Mouse (Mus musculus) heart, postnatal 25 days (tissue): ENCODE measurements around the gene Clic4. TPM values are rescaled to one million over a fixed set of nuclear protein-coding genes. Genes with fewer than 3 reads are reported as not detected.

ENCODE experiments used
- DNase-seq: peaks from one replicate; pipeline ENCODE4 v3.0.0; 2022; ENCODE audit warnings: low spot score
- intact Hi-C: fragments of 180-260 bp; cut with DNase I; formaldehyde crosslinking; loops from one replicate; pipeline ENCODE4 v1.15.1; 2025
- total RNA-seq, 2 experiments: library from RNA; stranded (reverse); gene quantifications; 2 replicates each; pipeline ENCODE4 v1.2.3; 2021

The Clic4 gene
- 100 to 1,000 TPM; 249 to 269 TPM for total RNA-seq

DNA sequence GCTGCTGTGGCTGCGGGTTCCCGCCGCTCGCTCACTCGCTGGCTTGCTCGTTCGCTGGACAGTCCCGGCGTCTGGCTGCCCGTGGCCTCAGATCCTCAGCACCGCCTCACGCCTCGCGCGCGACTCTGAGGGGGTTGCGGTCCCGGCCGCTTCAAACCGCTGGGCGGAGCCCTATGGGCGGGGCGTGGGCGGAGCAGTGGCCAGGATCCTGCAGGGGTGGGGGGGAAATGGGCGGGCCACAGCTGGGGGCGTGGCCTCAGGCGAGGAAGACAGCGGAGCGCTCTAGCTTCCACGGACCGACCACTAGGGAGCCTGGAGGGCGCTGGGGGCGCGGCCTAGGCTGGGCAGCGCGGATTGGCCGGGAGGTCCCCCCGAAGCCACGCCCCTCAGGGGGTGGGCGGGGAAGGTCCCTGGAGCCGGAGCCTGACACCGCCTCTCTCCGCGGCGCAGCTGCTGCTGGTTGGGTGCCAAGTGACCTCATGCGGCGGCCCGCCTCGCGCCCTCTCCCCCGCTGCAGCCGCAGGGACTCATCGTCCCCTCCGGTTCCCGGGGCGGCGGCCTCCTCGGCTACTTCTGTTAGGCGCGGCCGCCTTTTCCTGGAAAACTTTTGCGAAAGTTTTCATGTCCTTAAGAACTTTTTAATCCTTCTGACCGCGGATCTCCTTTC lies at the start of gene Clic4:
Gene Clic4, minus strand, starts transcription at position 175 of the 667 bp plus-strand sequence.
- intact Hi-C loops = no loop called here
- peak; percentile 99 for DNase-seq

DNA sequence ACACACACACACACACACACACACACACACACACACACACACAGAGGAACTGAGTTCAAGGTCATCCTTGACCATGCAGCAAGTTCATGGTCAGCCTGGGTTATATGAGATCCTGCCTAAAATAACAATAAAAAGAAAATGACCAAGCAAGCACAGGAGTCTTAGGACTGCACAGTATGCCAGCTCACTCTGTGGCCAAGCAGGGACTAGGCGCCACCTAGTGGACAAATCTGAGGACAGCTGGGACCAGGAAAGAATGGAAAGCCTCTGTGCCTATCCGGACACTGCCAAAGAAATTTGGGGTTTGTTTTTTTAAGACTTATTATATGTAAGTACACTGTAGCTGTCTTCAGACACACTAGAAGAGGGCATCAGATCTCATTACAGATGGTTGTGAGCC lies 45.4 kb upstream of the Clic4 start:
- intact Hi-C loops = loop anchor here (1.0 to 5.0 kb wide), 3 partner anchors 99 to 371 kb away; no protein-coding TSS in a partner anchor
- peak; percentile 43 for DNase-seq

DNA sequence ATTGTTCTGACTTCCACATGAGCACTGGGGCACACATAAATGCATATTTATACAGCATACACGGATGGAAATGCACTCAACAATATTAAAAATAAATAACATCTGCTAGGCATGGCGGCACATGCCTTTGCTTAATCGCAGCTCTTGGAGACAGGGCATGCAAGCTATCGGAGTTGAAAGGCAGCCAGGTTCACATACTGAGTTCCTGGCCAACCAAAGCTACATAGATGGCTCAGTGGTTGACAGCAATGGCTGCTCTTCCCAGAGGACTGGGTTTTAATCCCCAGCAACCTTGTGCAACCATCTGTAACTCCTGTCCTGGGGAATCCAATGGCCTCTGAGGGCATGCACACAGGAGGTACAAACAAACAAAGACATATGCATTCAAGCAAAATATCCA lies 44.9 kb upstream of the Clic4 start:
- intact Hi-C loops = loop anchor here (5.0 kb wide), 2 partner anchors 165 to 370 kb away; no protein-coding TSS in a partner anchor
- no peak for DNase-seq

DNA sequence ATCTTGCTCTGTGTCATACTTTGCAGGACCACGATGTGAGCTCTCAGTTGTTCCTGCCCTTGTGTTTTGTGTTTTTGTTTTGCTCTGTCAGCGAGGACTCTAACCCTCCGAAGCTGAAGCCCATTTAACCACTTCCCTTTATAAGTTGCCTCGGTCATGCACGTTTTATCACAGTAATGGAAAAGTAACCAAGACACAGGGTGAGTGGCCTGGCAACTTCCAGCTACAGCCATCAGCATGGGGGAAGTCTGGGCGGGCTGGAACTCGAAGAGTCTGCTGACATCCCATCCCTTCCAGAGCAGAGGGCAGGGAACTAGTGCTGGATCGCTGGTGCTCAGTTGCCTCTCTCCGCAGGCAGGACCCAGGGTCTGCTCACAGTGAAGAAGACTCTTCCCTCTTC lies 42.7 kb upstream of the Clic4 start:
- no peak for DNase-seq
- intact Hi-C loops = loop anchor here (5.0 kb wide), 2 partner anchors 163 to 368 kb away; no protein-coding TSS in a partner anchor

DNA sequence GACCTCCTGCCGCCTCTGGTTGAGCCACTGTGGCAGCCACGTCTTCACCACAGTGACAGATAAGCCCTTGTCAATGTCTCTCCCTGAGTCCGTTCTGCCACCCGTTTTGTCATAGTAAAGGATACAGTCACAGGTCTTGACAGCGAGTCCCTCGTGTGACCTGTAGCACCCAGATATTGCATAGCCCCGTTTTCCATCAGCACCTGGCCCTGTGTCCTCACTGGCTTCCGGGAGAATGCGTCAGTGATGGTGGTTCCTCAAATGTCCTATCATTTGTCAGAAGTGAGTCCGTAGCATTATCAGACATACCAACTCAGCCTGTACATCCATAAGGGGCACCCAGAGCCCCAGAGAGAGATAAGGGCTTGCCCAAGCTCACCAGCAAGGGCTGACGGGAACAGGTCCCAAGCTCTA lies 41.8 kb upstream of the Clic4 start:
- no peak for DNase-seq
- intact Hi-C loops = no loop called here

DNA sequence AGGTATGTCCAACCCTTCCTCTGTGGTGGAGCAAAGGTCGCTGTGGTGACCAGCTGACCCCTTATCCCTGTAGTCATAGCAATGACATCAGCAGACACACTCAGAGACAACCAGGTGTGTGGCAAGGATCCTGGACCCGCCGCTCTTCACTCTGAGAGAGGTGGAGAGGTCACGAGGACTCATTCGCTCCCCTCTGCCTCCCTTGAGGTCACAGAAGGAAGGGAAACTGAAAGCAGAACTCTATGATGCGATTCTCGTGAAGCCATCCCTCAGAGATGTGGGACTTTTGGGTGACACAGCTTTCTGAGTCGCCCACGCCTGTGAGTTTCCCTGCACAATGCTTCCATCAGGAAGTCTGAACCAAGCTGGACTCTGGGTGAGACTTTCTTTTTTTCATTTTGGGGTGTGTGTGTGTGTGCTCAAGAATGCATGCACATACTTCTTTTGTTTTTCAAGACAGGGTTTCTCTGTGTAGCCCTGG lies 41.2 kb upstream of the Clic4 start:
- intact Hi-C loops = loop anchor here (1.0 kb wide), 1 partner anchor 42 kb away; no protein-coding TSS in a partner anchor
- DNase-seq = no peak

DNA sequence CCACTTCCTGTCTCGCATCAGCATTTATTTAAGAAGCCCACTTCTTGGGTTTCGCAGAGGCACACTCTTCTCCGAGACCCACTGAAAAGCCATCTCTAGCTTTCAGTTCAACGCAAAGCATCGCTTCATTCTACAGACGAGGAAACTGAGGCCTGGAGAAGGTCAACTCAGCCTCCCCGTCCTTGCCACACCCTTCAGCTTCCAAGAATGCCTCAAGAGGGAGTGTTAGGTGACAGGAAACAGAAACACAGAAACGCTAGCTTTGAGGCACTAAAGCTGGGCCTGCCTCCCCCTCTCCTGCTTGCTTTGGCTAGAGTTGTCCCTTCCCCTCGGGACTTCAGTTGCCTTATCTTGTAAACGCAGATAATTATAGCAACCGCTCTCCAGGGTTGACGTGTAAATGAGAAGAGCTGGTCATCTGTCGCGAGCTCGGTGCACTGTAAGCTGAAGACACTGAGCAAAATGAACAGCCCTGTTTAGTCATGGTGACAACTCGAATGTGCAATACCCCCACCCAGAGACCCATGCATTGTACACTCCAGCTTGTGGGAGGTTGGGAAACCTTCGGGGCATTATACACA lies 40.6 kb upstream of the Clic4 start:
- intact Hi-C loops = loop anchor here (1.0 kb wide), 1 partner anchor 42 kb away; no protein-coding TSS in a partner anchor
- DNase-seq = peak; percentile 56

DNA sequence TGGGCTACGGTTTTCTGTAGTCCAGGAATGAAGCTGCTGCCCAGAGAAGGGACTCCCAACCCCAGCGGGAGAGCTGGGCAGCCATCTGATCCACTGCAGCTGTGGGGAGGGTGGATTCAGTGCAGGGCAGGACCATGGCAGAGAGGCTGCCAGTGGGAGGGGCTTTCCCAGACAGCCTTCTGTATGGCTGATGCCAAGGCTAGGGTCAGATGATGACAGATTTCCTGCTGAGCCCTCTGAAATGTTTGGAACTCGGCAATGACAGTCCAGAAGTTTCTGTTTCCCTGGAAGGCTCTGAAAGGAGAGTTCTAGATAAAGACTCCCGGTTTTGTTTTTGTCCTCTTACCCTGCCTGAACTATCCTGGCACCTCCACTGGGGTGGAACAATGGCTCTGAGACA lies 40.1 kb upstream of the Clic4 start:
- intact Hi-C loops = loop anchor here (1.0 kb wide), 1 partner anchor 41 kb away; no protein-coding TSS in a partner anchor
- DNase-seq = peak; percentile 78

DNA sequence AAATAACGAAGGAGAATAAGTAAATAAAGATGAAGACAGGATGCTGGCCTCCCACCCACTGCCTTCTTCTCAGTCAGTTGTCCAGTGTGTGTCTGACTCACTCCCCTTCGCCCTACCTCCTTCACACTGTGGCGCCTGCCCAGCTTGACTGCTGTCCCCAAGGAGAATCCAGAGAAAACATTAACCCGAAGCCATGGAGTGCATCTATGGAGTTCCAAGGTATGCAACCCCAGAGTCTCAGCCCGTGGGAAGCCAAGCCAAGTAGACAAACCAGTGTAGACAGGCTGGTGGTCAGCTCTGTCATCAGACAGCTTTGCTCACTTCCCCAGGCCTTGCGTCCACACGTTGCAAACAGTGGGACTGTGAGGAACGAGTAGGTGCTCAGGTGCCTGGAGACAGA lies 37.8 kb upstream of the Clic4 start:
- intact Hi-C loops = no loop called here
- DNase-seq = no peak

DNA sequence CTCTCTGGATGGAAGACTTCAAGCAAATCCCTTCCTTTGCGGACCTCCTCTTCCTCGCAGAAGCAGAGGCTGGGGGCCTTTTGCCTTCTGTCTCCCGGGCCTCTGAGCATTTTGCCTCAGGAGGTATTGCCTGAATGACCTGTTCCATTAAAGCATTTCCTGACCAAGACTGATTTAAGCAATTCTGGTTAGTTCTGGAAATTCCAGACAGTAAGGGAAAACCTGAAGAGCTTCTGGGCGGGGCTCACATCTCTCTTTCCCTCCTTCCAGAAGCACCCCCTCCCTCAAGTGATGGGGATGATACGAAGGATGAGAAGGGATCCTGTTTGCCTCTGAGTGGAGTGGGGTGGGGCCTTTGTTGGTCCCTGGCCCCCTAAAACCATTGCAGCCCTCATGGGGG lies 37.1 kb upstream of the Clic4 start:
- intact Hi-C loops = no loop called here
- DNase-seq = no peak

DNA sequence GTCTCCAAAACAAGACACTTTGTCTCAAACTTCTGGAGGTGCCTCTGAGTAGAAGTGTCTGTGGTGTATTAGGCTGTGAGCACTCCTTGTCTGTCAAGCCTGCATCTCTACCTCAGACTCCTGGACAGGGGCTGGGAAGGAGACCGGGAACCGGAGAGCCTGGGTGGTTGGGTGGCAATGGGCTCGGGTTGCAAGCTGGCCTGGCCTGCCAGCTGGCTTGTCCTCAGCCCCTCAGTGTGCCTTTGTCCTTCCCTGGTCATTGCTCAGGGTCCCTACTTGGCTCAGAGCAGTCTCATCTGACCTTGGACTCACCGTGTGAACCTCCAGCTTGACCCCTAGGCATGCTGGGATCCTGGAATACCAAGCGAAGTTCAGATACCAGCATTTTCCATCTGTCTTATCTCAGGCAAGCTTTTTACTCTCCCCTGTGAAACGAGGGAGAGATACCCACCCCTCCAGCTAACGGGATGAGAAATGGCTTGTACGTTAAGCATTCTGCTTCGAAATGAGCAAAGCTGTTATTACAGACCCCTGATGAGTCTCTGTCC lies 36.6 kb upstream of the Clic4 start:
- intact Hi-C loops = no loop called here

DNA sequence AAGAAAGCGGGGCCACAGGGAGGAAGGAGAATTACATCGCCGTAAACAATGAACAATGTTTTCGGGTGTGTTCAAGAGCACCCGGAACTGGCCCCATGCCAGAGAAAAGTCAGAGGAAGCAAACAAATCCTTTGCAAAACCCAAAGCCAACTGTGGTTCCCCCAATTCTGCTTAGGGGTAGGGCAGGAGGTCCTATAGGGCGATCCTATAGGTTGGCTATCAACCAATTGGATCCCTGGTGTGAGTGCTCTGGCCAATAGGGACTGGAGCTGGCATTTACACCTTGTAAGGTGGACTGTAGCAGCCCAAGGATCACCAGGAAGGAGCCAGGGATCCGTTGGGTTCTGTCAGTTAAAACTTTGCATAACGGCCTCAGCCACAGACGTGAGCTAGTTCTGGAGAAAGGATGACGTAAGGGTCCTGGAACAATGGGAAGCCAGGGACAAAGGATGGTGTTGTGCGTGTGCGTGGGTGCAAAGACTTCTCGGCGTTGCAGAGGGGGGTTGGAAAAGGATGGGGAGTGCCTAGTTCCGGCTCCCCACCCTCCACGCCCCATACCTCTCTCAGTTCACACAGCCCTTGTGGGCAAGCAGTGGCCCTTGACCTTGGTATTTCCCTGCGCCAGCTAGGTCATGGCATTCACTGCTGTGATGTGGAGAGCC lies 34.5 kb upstream of the Clic4 start:
- DNase-seq = no peak
- intact Hi-C loops = no loop called here

More for the DNA sequence above, 36.6 kb upstream of the Clic4 start:
- no peak for DNase-seq

DNA sequence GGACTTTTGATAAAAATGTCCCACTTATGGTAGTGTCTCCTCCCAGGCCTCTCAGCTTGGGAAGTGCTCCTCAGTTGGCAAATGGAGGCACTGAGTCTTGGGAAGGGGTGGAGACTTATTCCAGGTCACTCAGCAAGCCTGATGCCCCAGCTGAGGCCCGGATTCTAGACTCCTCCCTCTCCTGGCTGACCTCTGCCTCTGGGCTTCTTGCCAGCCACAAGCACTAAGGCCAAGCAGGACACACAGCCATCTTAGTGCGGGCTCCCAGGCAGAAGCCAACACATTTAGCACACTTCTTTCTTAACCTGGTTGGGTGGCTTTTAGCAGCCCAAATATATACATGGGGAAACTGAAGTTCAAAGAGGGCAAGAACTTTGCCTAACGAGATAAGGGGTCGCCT lies 33.9 kb upstream of the Clic4 start:
- intact Hi-C loops = no loop called here
- peak; percentile 56 for DNase-seq

DNA sequence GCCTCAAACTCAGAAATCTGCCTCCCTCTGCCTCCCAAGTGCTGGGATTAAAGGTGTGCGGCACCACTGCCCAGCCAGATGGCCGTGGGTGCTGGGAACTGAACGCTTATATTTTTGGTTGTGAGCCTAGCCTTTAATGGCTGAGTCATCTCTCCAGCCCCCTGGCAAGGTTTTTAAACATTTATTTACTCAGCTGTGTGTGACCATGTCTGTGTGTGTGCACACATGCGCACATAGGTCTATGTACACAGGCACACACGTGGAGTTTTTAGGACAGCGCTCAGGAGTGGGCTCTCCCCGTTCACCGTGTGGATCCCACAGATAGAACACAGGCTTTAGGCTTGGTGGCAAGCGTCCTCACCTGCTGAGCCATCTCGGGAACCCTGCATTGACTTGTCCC lies 29.6 kb upstream of the Clic4 start:
- DNase-seq = no peak
- intact Hi-C loops = no loop called here

DNA sequence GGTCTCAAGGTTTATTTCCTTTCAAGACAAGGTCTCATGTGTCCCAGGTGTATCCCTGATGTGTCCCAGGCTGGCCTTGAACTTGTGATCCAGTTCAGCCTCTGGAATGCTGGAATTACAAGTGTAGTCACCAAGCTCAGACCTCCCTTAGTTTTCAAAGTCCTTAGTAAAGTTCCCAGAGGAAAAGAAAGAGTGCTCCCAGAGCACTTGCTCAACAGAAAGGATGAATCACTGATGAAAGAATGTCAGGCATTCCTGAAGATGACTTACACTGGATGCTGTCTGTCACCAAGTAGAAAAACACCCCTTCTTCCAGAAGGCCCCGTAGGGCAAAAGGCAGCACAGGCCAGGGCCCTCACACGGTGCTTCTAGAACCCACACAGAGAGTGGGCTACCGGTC lies 28.6 kb upstream of the Clic4 start:
- intact Hi-C loops = no loop called here
- no peak for DNase-seq

DNA sequence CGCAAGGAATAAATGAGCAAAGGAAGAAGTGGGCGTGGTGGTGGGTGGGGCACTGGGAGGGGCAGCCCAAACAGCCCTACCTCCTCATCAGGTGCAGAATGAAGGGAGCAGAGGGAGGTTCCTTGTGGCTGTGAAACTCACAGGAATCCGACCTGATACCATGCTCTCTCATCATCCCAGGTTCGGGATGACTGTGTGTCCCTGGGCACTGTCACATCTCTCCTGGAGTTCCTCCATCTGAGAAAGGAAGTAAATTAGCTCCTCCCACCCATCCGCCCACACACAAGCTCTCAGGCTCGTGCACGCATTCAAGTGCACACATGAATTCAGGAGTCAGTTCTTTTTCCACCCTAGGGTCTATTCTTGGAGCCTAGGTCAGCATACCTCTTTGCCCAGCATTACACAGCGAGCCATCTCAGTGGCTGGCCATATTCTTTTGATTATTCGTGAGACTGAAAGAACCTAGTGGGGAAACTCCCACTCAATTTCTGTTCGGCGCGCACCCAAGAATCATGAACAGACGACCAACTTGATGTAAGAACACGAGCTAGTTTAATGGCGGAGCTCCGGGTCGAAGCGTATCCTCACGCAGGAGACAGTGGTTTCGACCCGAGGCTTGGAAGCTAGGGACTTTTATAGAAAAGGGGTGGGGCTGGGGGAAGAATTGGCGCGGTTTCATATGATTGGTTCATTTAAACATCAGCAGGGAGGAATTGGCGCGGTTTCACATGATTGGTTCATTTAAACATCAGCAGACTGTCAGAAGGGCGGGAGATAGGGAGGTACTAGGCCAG lies 27.8 kb upstream of the Clic4 start:
- intact Hi-C loops = no loop called here
- DNase-seq = no peak

DNA sequence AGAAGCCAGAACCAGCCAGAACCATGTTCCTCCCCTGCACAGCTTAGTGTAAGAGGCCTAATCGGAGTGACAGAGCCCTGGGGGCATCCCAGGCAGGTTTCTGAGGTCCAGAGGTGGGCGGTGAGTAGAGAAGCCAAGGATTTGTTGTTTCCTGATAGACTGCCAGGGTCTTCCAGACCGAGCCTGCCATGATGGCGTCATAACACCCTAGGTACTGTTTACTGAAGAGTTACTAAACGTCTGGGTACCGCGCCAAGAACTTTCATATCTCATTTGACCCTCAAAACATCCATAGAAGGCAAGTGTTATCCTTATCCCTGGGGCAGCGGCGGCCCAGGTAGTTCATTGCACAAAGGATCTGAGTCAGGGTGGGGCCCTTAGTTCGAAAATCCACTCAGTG lies 26.1 kb upstream of the Clic4 start:
- intact Hi-C loops = no loop called here
- DNase-seq = no peak

DNA sequence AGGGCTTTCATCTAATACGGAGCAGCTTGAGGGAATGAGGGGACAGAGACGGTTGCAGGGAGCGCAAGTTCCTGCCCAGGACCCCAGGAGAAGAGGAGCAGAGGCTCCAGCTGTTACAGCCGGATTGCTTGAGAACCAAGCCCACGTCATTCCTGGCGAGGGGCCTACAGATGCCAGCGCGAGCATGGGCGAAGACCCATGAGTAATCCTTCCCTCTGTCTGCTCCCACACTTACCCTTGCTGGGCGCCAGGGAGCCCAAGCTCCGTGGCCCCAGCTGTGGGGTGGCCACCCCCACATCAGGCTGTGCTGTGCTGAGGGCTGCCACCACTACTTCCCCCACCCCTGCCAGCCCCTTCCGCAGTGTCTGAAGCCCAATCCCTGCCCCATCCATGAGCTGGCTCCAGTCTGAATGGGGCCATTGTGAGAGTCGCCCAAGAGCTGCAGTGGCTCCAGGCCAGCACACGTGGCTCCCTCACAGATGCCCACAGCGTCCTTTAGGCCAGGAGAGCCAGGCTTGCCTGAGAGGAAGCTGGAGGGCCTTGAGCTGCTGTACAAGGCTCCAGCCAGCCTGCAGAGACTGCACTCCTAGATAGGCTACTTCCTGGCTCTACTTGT lies 25.4 kb upstream of the Clic4 start:
- intact Hi-C loops = no loop called here
- DNase-seq = no peak

DNA sequence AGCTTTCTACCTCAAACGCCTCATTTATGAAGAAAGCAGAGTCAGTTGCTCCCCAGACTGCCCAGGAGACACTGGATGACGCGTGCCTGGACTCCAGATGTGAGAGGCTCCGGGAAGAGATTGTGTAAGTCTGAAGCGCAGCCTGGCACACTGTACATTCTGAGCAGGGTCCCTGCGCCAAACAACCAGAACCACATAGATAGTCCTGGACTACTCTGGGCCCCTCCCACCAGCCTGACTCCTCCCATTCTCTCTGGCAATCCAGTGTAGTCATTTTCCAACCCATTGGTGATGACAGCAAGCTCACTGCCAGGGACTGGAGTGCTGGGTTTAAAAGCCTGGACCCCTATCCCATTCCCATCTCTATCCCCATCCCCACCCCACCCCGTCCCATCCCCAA lies 24.5 kb upstream of the Clic4 start:
- intact Hi-C loops = no loop called here
- no peak for DNase-seq
